Mouse (Mus musculus) olfactory bulb, adult 2 months (tissue): ENCODE measurements around the gene Dpf3.

Experiments
- CTCF ChIP-seq: fragments of 200-500 bp; IDR thresholded peaks from 2 replicates; pipeline ENCODE4 v1.5.1; 2012; ENCODE audit warnings: low read depth, mild to moderate bottlenecking, low read length, moderate library complexity; ENCODE audit not compliant: insufficient read depth
- POLR2A ChIP-seq: fragments of 200-500 bp; IDR thresholded peaks from 2 replicates; pipeline ENCODE4 v1.6.1; 2012; ENCODE audit warnings: mild to moderate bottlenecking, low read depth, low read length, moderate library complexity; ENCODE audit not compliant: insufficient read depth

DNA sequence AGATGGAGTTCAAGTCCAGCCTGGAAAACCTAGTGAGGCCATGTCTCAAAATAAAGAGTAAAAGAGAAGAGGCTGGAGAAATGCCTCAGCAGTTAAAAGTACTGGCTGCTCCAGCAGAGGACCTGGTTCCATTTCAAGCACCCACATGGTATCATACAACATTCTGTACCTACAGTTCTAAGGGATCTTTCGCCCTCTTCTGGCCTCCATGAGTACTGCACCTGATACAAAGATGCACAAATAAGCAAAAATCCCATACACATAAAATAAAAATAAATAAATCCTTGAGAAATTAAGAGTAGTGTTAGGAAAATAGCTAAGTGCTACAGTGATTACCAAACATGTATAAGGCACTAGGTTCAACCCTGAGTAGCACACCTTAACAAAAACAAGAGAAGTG lies 4.1 kb upstream of the Dpf3 start:
- TF ChIP-seq CTCF (no peak), POLR2A (no peak)
